Mouse (Mus musculus): ENCODE data around the gene Zfx. TPM values are rescaled to one million over a fixed set of nuclear protein-coding genes. Genes with fewer than 3 reads are reported as not detected.

Gene Zfx
- 14.7 and 15.0 TPM in 2 replicates for polyA plus RNA-seq (2012; rRNA removed)
- 29.7 and 34.8 TPM in 2 replicates for polyA plus RNA-seq (2014; fragmentation: Nextera tagmentation; extraction: Ambion mirVana)

GRCm38 (mm10) chrX:94123059-94123839 lies at the start of gene Zfx:
TSS of gene Zfx (minus strand) at chrX:94123702.
- peak within 1 kb of the TSS; percentile 58 for H3K4me3 ChIP-seq (replicated peaks; ENCODE audit: low read length)
- 25% methylated on average over 46 of the region's 82 CpGs for WGBS
- DNase-seq (ENCODE audit: low spot score) (peak; percentile 28), ATAC-seq (ENCODE audit: low FRiP score, low read depth) (peak; percentile 76)
- H3K27me3 ChIP-seq (ENCODE audit: control insufficient read depth, insufficient read depth, low read length) = peaks cover 10% of the 10 kb centered on the region; the same call in 1 of the 2 replicates
- peak within 1 kb of the TSS; percentile 98 for H3K9ac ChIP-seq (ENCODE audit: low read depth, low read length, severe bottlenecking)
- 0 out of 2 replicates have a peak, but pooled peaks cover 5% of the 10 kb centered on the region for H3K4me1 ChIP-seq (ENCODE audit: control insufficient read depth, insufficient read depth, low read length)
- peak within 1 kb of the TSS; percentile 45 for H3K4me2 ChIP-seq (replicated peaks; ENCODE audit: low read depth, low read length, severe bottlenecking)
- no peak for TF ChIP-seq POLR2A (IDR thresholded peaks at IDR 0.05; ENCODE audit: borderline replicate concordance, extremely low read depth, insufficient read depth, insufficient read length)
- no peaks in the 10 kb centered on the region for H3K9me3 ChIP-seq (ENCODE audit: control insufficient read depth, low read length)
- H3K27ac ChIP-seq (replicated peaks; ENCODE audit: low read depth, low read length) = peak within 1 kb of the TSS; percentile 100
- no peaks in the 10 kb centered on the region for H3K36me3 ChIP-seq (ENCODE audit: control insufficient read depth, insufficient read depth, low read length)

GRCm38 (mm10) chrX:94169348-94169747 lies 45.8 kb upstream of the Zfx start:
- no peak overlapping the region for H3K9ac ChIP-seq (ENCODE audit: low read depth, low read length, severe bottlenecking)
- no peaks in the 10 kb centered on the region for H3K36me3 ChIP-seq (ENCODE audit: control insufficient read depth, insufficient read depth, low read length)
- DNase-seq (ENCODE audit: low spot score) (no peak), ATAC-seq (ENCODE audit: low FRiP score, low read depth) (no peak)
- TF ChIP-seq POLR2A (IDR thresholded peaks at IDR 0.05; ENCODE audit: borderline replicate concordance, extremely low read depth, insufficient read depth, insufficient read length) = no peak
- no peak overlapping the region for H3K27ac ChIP-seq (replicated peaks; ENCODE audit: low read depth, low read length)
- H3K27me3 ChIP-seq (ENCODE audit: control insufficient read depth, insufficient read depth, low read length) = no peaks in the 10 kb centered on the region
- WGBS = 83% methylated on average over 6 of the region's 6 CpGs
- no peaks in the 10 kb centered on the region for H3K9me3 ChIP-seq (ENCODE audit: control insufficient read depth, low read length)
- no peaks in the 10 kb centered on the region for H3K4me1 ChIP-seq (ENCODE audit: control insufficient read depth, insufficient read depth, low read length)
- H3K4me3 ChIP-seq (replicated peaks; ENCODE audit: low read length) = no peak overlapping the region
- H3K4me2 ChIP-seq (replicated peaks; ENCODE audit: low read depth, low read length, severe bottlenecking) = no peak overlapping the region

DNA sequence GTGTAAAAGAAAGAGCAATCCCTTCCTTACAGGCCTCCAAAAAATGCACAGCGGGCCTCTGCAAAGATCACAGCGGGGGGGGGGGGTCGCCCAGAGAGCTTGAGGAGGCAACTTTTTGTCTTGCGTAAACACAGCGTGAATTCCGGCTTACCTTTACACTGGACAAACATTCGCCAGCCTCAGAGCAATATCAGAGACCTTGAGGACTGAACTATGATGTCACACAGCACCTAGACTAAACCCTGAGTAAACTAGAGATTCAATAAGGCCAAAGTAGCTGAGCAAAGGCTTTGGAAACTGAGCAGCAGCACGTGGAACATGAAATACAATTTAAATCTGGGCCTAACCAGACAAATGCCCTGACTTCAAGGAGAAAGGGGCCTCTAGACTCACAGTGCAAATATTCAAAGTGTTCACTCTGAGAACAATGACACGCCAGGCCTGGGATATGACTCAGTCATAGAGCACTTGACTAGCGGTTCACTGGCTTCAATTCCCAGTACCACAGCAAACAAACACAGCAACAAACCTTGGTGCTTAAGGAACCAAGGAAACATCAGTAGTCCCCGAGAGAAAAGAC lies 28.8 kb upstream of the Zfx start:
- Histone ChIP-seq H3K27me3 (ENCODE audit: control insufficient read depth, insufficient read depth, low read length) (no peaks in the 10 kb centered on the region), H3K4me3 (replicated peaks; ENCODE audit: low read length) (no peak overlapping the region), H3K4me1 (ENCODE audit: control insufficient read depth, insufficient read depth, low read length) (no peaks in the 10 kb centered on the region), H3K36me3 (ENCODE audit: control insufficient read depth, insufficient read depth, low read length) (no peaks in the 10 kb centered on the region), H3K4me2 (replicated peaks; ENCODE audit: low read depth, low read length, severe bottlenecking) (no peak overlapping the region), H3K27ac (replicated peaks; ENCODE audit: low read depth, low read length) (no peak overlapping the region), H3K9me3 (ENCODE audit: control insufficient read depth, low read length) (no peaks in the 10 kb centered on the region), H3K9ac (ENCODE audit: low read depth, low read length, severe bottlenecking) (no peak overlapping the region)
- no peak for TF ChIP-seq POLR2A (IDR thresholded peaks at IDR 0.05; ENCODE audit: borderline replicate concordance, extremely low read depth, insufficient read depth, insufficient read length)
- WGBS = 46% methylated on average over 11 of the region's 11 CpGs
- DNase-seq (ENCODE audit: low spot score) (no peak), ATAC-seq (ENCODE audit: low FRiP score, low read depth) (no peak)

- no peak overlapping the region for H3K9ac ChIP-seq (ENCODE audit: low read depth, low read length, severe bottlenecking)
- ATAC-seq (ENCODE audit: low FRiP score, low read depth) = no peak
- no peak for TF ChIP-seq POLR2A (IDR thresholded peaks at IDR 0.05; ENCODE audit: borderline replicate concordance, extremely low read depth, insufficient read depth, insufficient read length)
Measured at GRCm38 (mm10) chrX:94150471-94150870, 27.0 kb upstream of the Zfx start.

GRCm38 (mm10) chrX:94142004-94142771 lies 18.7 kb upstream of the Zfx start:
- H3K9me3 ChIP-seq (ENCODE audit: control insufficient read depth, low read length) = no peaks in the 10 kb centered on the region
- ATAC-seq (ENCODE audit: low FRiP score, low read depth) = no peak
- no peaks in the 10 kb centered on the region for H3K36me3 ChIP-seq (ENCODE audit: control insufficient read depth, insufficient read depth, low read length)
- WGBS = 59% methylated on average over 7 of the region's 7 CpGs
- no peak overlapping the region for H3K4me2 ChIP-seq (replicated peaks; ENCODE audit: low read depth, low read length, severe bottlenecking)
- no peak for TF ChIP-seq POLR2A (IDR thresholded peaks at IDR 0.05; ENCODE audit: borderline replicate concordance, extremely low read depth, insufficient read depth, insufficient read length)
- no peak for DNase-seq (ENCODE audit: low spot score)
- H3K9ac ChIP-seq (ENCODE audit: low read depth, low read length, severe bottlenecking) = no peak overlapping the region
- H3K27ac ChIP-seq (replicated peaks; ENCODE audit: low read depth, low read length) = no peak overlapping the region
- peaks cover 14% of the 10 kb centered on the region; the same call in 1 of the 2 replicates for H3K27me3 ChIP-seq (ENCODE audit: control insufficient read depth, insufficient read depth, low read length)
- H3K4me3 ChIP-seq (replicated peaks; ENCODE audit: low read length) = no peak overlapping the region
- no peaks in the 10 kb centered on the region for H3K4me1 ChIP-seq (ENCODE audit: control insufficient read depth, insufficient read depth, low read length)

More at GRCm38 (mm10) chrX:94150471-94150870, 27.0 kb upstream of the Zfx start:
- H3K4me1 ChIP-seq (ENCODE audit: control insufficient read depth, insufficient read depth, low read length) = no peaks in the 10 kb centered on the region
- no peak for DNase-seq (ENCODE audit: low spot score)
- H3K9me3 ChIP-seq (ENCODE audit: control insufficient read depth, low read length) = no peaks in the 10 kb centered on the region
- H3K36me3 ChIP-seq (ENCODE audit: control insufficient read depth, insufficient read depth, low read length) = no peaks in the 10 kb centered on the region
- no peak overlapping the region for H3K27ac ChIP-seq (replicated peaks; ENCODE audit: low read depth, low read length)
- no peak overlapping the region for H3K4me2 ChIP-seq (replicated peaks; ENCODE audit: low read depth, low read length, severe bottlenecking)
- H3K27me3 ChIP-seq (ENCODE audit: control insufficient read depth, insufficient read depth, low read length) = 0 out of 2 replicates have a peak, but pooled peaks cover 5% of the 10 kb centered on the region
- H3K4me3 ChIP-seq (replicated peaks; ENCODE audit: low read length) = no peak overlapping the region
- WGBS = 79% methylated on average over 19 of the region's 19 CpGs

Measured in limb, embryonic 14.5 days (tissue).